Mouse (Mus musculus) left cerebral cortex, adult 18-20 months (tissue): ENCODE measurements at regions not wholly inside any gene's neighbourhood (a gene's known extent, or its start where the extent isn't known, plus 50 kb on each side); places are given as distances from the start of the nearest gene placed in this dataset.

Source experiments
- DNase-seq, 2 experiments: peaks; one replicate each; pipeline ENCODE4 v3.0.0; 2021 to 2022; ENCODE audit warnings: low spot score in 2 of 2, mixed read lengths in 1 of 2

DNA sequence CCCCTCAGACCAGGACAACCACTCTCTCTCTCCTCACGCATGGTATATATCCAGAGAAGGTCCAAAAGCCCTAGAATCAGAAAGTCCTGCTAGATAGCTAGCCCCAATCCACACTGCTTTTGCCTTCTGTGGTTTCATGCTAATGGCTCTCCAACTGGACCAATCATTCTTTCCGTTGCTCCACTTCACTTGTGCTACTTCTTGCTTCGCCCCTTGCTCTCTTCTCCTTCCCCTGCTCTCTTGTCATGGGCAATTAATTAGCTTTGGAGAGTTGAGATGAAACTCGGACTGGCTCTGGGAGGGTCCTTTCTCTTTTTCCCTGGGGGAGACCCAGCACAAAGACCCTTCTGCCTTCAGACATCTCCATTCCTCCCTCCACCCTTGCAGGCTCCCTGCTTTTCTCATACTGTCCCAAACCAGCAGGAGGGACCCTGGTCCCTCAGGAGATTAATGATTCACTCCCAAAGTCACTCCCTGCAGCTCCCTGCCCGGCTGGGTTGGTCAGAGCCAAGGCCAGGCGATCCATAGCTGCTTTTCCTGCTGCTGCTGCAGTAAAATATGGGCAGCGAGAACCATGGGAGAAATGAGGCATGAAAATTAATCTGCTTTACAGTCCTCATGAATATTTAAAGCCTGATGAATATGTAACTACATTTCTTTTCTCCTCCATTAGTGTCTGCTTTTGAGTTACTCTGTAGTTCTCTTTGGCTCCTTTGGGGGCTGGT lies 113.7 kb upstream of the Thy1 start:
- DNase-seq: no peak

DNA sequence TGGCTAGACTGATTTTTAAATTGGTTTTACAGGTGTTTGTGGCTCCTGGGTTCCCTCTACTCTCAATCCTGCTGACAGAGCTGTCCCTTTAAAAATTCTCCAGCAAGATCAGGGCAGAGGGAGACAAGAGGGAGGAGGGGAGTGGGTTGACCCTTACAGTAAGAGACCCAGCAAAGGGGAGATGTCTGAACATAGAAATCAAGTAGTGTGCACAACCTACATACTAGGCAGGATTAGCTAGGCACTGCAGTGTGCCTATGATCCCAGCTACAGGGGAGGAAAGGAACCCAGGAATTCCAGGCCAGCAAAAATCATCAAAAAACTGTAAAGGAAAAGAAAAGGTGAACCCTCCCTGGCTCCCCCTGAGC lies 113.2 kb upstream of the Thy1 start:
- no peak for DNase-seq

DNA sequence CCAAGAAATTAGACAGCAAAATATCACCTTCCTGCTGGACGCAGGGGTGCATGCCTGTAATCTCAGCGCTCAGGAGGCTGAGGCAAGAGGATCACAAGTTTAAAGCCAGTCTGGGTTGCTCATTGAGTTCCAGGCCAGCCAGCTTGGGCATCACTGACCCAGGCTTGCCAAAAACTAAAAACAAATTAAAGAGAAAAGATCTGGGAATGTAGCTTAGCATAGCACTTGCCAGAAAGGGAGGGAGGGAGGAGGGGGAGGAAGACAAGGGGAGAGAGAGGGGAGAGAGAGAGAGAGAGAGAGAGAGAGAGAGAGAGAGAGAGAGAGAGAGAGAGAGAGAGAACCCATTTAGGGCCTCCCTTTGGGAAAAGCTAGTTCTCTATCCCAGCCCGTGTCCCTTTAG lies 112.7 kb upstream of the Thy1 start:
- no peak for DNase-seq

DNA sequence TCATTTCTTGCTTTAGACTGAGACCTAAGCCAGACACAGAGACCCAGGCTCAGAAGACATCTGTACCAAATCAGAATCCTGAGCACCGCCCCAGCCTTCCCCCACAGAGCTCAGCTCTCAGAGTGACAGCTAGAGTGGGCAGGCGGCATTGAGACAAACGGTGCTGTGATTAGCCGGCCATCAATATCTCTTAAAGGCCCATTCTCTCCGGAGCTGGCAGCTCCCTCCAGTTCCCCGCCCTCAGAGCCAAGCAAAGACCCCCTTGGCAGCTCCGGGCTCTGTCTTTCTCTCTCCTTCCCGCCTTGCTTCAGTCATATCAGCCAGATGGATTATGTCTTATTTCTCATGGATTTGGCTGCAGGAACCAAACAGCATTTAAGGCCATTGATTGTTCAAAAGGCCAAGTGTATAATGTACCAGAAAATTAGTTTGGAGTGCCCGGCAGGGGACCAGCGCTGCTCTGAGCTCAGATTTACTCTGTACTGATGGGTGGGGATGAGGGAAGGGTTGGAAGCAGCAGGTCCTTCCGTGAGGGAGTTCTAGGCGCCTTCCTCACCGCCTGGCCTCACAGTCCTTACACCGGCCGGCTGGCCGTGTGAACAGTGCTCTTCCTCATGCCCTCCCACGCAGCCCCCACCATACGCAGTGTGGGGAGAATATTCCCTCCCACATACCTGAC lies 109.0 kb upstream of the Thy1 start:
- DNase-seq: no peak

DNA sequence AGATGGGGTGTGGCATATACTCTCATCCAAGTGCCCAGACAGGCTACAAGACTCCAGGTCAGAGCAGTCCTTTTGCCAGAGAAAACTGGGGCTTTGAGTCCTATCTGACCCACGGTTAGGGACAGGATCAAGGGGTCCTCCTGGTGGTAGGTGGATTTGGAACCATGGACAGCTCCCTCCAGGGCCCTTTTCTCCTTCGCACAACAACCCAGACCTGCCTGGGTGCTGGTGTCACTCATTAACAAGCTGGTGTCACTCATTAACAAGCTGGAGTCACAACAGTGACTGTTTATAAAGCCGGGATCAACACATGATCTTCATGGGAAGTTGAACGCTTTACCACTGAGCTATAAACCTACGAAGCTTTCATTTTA lies 108.5 kb upstream of the Thy1 start:
- no peak for DNase-seq

DNA sequence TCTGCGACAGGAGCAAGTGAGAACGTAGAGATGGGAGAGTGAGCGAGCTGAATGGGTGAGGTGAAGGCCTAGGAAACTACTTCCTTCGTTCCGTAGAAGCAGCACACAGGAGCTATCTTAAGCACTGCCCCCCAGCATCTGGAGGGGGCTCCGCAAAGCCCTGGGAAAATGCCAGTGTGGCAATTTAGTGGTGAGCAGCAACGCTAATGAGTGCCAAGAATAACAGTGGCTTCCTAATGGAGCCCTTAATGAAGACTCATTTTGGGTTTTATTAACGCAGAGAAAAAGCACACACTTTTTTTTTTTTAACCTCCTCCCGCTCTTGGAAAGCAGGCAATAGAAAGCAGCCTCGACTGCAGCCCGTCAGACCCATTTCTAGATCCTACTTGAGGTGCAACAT lies 103.8 kb upstream of the Thy1 start:
- DNase-seq: no peak

DNA sequence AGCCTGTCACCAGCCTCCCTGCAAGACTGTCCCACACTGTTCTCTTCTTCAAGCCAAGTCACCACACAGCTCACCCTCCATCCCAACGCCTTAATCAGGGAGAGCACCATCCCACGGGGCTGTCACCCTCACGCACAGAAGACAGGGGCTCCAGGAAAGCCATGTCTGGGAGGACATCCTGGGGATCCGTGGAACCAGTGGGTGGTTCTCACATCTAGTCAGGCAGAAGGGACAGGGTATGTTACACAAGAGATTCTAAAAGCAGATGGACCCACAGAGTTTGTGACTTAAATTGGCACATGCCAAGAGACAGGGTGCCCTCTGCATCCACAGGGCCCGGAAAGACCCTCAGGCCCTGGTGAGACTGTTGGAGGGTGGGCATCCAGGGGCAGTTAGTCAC lies 101.0 kb upstream of the Thy1 start:
- peak; percentile 26 to 55 for DNase-seq

DNA sequence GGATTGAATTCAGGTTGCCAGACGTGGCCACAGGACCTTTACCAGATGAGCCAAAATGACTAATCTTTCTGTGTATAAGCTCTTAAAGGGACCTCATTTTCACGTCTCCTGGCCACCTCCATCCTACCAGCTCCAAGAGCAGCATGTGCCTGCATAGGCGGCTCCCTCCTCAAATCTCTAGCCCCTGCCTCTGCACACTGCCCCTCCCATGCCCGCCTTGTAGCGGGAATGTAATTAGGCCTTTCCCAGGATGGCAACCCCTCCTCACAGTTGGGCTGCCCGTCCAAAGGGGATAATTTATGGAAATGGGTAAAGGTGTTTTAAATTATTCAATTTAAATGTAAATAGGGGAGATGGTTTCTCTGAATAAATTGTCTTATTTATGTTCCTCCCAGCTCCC lies 99.7 kb upstream of the Thy1 start:
- no peak for DNase-seq

DNA sequence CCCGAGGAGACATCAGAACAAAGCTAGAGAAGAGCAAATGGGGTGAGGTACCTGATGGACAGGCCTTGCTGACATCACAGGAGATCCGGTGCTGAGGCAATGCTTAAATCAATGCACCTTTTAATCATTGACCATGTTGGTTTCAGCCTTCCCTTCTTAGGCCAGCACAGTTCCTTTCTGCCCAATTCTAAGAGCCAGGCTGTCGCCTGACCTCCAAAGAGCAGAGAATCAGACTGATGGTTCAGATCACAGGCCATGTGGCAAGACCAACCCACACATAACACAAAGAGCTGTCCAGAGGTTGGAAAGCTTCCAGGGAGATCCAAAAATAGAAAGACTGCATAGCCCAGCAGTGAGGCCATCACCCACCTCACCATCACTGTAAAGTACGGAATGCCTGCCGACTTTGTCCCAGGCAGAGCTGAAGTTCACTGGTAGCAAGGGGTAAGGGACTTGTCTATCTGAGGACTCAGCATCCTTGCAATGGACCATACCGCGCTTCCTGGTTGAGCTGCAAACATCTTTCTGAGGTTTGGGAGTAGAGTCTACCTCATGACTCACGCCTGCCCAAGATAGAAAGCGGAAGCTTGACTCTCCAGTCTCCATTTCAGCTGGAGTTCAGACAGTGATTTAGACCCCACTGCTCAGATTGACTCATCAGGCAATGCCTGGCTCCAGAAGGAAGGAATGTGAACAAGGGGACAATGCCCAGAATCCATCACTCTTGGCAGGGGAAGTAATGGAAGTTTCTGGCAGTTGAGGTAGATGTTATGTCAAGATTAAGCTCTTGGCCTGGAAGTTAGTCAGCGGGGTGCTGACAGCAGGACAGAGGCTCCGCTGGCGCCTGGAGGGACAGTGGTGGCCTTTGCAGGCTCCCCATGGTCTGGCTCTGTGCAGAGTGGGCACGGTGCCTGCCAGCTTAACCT lies 98.1 kb upstream of the Thy1 start:
- peak; percentile 28 to 30 for DNase-seq

DNA sequence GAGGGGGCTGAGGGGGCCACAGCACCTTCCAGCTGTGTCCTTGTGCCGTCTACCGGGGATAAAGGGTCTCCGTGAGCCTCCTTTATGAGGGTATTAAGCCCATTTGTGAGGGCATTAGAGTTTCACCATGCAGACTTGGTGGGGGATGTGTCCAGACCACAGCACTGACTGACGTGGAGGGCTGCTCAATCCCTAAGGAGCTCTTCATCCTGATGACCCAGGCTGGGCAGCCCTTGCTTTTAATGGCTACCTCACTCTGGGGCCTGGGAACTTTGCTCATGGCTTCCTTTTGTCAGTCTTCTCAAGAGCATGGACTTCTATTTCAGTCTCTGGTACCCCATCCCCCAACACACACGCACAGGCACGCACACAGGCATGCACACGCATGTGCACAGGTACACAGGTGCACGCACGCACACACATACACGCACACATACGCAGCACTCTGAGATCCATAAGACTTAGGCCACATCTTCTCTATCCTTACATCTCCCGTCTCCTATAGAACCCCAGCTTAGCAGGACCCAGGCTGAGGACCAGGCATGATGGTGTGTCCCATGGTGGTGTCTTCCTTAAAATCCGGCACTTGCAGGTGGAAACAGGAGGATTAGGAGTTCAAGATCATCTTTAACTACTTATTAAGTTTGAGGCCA lies 97.1 kb upstream of the Thy1 start:
- DNase-seq: no peak

DNA sequence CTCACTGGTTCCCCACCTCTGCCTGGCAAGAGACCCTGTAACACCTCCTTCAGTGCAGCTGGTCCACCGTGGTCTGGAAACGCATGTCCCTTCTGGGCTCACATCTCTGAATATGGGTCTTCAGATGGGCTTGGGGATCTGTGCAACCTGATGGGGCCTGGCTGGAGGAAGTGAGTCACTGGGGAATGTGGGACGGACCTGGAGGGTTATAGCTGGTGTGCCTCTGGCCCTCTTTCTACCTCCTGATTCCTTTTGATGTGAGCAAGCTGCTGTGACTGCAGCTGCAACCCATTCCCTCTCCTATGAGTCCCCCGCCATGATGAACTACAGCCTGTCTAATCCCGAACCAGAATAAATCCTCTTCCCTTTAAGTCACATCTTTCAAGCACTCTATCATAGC lies 96.1 kb upstream of the Thy1 start:
- DNase-seq: no peak

DNA sequence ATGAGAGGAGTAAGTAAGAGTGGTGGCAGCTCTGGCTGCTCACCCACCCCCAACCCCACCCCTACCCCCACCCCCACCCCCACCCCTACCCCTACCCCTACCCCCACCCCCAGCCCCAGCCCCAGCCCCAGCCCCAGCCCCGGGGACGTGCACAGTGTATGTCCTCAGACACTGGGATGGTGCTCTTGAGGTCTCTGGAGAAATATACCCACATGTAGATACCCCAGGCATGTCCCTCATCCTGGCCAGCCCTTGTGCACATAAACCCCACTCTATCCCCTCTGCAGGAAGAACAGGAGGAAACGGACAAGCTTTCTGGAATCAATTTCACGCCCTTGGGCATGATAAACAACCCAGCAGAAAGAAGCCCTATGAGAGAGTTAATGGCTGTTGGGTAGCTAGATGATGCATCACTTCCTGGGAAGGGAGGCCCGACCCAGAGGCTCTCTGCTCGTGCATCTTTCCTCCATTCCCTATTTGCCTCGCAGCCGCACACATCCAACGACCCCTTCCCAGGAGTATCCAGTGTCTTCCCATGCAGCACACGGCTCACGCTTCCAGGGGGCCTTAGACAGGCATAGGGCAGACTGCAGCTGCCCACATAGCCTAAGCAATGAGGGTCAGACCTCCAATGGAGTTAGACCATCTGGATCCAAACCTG lies 95.6 kb upstream of the Thy1 start:
- no peak for DNase-seq

DNA sequence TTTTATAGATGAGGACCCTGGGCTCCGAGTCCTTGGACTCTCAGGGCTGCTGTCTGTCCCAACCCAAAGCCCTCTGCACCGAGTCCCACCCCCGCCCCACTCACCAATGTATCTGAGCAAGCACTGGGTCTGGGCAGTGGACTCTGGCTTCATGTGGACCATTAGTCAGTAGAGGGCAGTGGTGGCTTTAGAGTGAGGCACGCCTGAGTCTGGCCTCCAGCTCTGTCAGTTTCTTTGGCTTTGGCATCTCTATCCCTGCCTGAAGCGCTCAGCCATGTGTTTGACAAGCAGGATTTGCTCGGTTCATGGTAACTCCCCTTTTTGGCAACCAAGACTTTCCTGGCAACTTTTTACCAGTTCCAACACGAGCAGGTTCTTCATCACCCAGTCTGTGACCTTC lies 90.1 kb upstream of the Thy1 start:
- DNase-seq: no peak

DNA sequence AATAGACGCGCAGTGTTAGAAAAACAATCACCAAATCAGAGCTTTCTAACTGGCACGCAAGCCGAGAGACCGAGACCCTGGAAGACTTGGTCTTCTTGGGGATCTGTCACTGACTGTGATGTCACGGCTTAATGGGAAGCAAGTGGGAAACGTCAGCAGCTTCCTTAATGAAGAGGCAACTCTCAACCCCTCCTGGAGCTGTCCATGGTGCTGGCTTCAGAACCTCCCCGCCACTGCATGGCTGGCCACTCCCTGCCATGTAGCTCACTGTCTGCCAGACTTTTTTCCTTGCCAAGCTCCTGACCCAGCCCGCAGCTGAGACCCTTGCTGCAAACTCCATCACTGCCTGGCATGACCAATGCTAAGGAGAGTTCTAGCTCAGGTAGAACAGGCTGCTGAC lies 83.6 kb upstream of the Thy1 start:
- no peak for DNase-seq

DNA sequence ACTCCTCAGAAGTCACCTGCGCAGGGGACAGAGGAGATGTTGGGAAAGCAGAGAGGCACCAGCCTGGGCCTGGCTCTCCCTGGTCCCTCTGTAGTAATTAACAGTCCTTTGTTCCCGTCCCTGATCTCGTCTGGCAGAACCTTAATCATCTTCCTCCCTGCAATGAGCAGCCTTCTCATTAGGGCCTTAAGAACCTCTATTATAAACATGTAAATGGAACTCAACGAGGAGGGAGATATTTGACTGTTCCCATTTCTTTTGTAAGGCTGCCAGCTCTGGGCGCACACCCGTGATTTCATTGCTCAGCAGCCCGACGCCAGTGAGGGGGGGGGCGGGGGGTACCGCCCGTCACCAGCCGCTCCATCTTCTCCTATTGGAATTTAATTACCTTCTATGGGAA lies 81.8 kb upstream of the Thy1 start:
- no peak for DNase-seq

DNA sequence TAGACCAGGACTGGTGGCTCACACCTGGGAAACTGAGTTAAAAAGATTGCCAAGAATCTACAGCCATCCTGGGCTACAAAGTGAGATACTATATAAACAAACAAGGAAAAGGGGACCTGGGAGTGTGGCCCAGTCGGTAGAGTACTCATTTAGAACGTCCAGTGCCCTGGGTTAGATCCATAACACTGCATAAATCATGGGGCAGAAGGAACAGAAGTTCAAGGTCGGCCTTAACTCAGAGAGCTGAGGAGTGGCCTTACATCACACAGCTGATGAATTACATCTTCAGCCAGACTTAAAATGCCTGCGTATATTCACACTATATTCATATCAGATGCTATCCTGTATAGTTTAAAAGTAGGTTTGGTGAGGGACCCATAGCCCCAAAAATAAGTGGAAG lies 78.0 kb upstream of the Thy1 start:
- DNase-seq: no peak

DNA sequence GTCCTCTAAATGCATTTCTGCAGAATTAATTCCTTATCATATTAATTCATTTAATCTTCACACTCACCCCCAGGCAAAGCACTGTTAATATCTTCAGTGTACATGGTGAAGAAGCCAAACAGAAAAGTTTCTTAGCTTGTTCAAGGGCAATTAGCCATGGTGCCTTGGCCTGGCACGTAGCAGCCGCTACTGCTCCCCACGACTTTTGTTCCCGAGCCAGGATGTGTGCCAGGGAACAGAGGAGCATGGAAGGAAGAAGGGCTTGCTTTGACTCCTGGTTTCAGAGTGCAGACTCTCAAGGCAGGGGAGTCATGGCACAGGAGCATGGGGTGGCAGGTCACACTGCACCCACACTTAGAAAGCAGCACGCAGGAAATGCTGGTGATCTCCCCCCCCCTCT lies 77.4 kb upstream of the Thy1 start:
- DNase-seq: no peak

DNA sequence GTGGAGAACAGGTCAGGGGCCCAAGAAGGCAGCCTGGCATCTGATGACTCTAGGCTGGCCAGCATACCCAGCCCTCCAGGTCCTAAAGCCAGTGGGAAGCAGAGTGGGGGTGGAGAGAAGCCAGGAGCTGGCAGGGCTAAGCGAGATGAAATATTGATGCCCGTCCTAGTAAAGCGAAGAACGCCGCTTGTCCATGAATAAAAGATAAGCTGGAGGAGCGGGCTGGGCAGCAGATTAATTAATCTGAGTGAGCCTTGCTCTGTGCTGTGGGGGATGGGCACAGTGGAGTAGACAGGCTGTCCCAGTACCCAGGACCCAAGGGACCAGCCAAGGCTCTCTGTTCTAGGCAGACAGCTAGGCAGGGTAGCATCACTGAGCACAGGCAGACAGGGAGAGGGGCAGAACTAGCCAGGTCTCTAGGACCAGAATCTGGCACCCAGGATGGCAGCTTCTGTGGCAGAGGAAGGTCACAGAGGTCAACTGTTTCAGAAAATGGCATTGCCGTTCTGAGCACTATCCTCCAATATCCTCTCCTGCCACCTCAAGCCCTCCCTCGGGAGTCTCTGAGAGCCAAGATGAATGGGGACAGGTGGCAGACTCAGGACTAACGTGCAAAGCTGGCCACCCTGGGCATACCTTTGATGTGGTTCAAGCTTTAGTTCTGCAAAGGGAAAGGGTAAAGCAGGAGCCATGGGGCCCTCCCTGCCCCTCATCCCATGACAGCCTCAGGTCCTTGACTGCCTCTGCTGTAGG lies 73.0 kb upstream of the Thy1 start:
- DNase-seq: peak in 1 of 2 experiments; percentile 21

DNA sequence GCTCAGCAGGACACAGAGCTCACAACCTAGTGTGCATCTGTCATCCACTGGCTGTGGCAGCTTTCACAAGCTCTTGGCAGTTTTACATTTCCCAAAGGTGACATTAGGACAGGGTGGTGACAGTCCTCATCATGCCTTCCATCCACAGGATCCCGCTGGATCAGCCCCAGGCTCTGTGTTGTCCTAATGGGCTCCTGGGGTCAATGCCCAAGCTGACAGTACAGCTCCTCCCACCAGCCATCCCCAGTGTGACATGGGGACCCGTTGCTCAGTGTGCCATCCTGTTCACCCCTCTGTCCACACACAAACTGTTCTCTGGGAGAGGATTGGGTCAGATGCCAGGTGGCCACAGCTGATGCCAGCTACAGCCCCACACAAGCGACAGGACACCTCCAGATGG lies 72.3 kb upstream of the Thy1 start:
- no peak for DNase-seq

DNA sequence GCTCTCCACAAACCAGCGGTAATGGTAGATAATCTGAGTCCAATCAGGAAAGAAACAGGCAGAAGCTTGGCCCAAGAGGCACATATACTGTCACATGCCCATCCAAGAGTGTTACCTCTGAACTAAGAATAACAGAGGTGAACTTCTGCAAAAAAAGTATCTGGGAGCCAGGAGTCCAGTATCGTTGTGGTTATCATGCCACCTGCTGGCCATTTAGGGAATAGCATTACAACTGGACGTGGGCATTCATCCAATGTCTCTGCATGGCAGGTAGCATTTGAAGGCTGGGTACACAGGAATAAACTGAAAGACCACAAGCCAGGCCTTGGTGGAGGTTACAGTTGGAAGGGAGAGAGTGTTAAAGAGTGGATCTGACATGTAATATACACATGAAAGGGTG lies 70.9 kb upstream of the Thy1 start:
- peak; percentile 72 to 80 for DNase-seq
